Mouse (Mus musculus): ENCODE measurements around the gene Nlrp1b. TPM values are rescaled to one million over a fixed set of nuclear protein-coding genes. Genes with fewer than 3 reads are reported as not detected.

Gene Nlrp1b
- polyA plus RNA-seq (2015; fragmentation: Nextera tagmentation; extraction: Ambion mirVana), result 0.04 TPM in 2 replicates

GRCm38 (mm10) chr11:71230684-71231480 is at the start of gene Nlrp1b:
Gene Nlrp1b (minus strand): TSS chr11:71230733.
- no peak within 1 kb of the TSS for H3K9ac ChIP-seq (replicated peaks)
- H3K36me3 ChIP-seq (replicated peaks; ENCODE audit: insufficient read depth, low read length), result no peaks in the 10 kb centered on the region
- H3K27ac ChIP-seq (ENCODE audit: low read depth), result 0 out of 2 replicates have a peak within 1 kb of the TSS, but pooled peaks have one; percentile 22
- H3K27me3 ChIP-seq (ENCODE audit: insufficient read depth, low read length), result no peaks in the 10 kb centered on the region
- DNase-seq (no peak), ATAC-seq (peak; percentile 47; the same call in 1 of the 2 replicates)
- H3K9me3 ChIP-seq (ENCODE audit: low read length), result no peaks in the 10 kb centered on the region
- 50% methylated on average over 2 of the region's 2 CpGs for WGBS (ENCODE audit: insufficient replicate concordance)
- no peaks in the 10 kb centered on the region for H3K4me1 ChIP-seq (ENCODE audit: insufficient read depth)
- H3K4me2 ChIP-seq (ENCODE audit: low read depth, low read length), result no peak within 1 kb of the TSS
- H3K4me3 ChIP-seq (ENCODE audit: low read depth, low read length), result no peak within 1 kb of the TSS
- no peak for TF ChIP-seq CTCF (IDR thresholded peaks at IDR 0.05; ENCODE audit: low read depth)
- no peak for TF ChIP-seq EP300 (IDR thresholded peaks at IDR 0.05; ENCODE audit: low read depth)

GRCm38 (mm10) chr11:71261036-71261435 is 30.5 kb upstream of the Nlrp1b start:
- H3K27me3 ChIP-seq (ENCODE audit: insufficient read depth, low read length), result no peaks in the 10 kb centered on the region
- no peaks in the 10 kb centered on the region for H3K9me3 ChIP-seq (ENCODE audit: low read length)
- DNase-seq (no peak), ATAC-seq (no peak)
- no peak overlapping the region for H3K9ac ChIP-seq (replicated peaks)
- H3K4me2 ChIP-seq (ENCODE audit: low read depth, low read length), result no peak overlapping the region
- H3K4me3 ChIP-seq (ENCODE audit: low read depth, low read length), result no peak overlapping the region
- WGBS (ENCODE audit: insufficient replicate concordance), result 62% methylated on average over 3 of the region's 3 CpGs
- no peak overlapping the region for H3K27ac ChIP-seq (ENCODE audit: low read depth)
- no peaks in the 10 kb centered on the region for H3K36me3 ChIP-seq (replicated peaks; ENCODE audit: insufficient read depth, low read length)
- no peak for TF ChIP-seq EP300 (IDR thresholded peaks at IDR 0.05; ENCODE audit: low read depth)
- no peak for TF ChIP-seq CTCF (IDR thresholded peaks at IDR 0.05; ENCODE audit: low read depth)
- H3K4me1 ChIP-seq (ENCODE audit: insufficient read depth), result no peaks in the 10 kb centered on the region

GRCm38 (mm10) chr11:71251333-71251732 is 20.8 kb upstream of the Nlrp1b start:
- ATAC-seq (peak; percentile 83), DNase-seq (peak; percentile 65)
- Histone ChIP-seq H3K36me3 (replicated peaks; ENCODE audit: insufficient read depth, low read length) (no peaks in the 10 kb centered on the region), H3K9me3 (ENCODE audit: low read length) (no peaks in the 10 kb centered on the region), H3K4me1 (ENCODE audit: insufficient read depth) (peaks cover 4% of the 10 kb centered on the region; the same call in 1 of the 2 replicates), H3K4me2 (ENCODE audit: low read depth, low read length) (no peak overlapping the region), H3K4me3 (ENCODE audit: low read depth, low read length) (no peak overlapping the region), H3K27ac (ENCODE audit: low read depth) (peak overlapping the region; percentile 51; the same call in 1 of the 2 replicates), H3K27me3 (ENCODE audit: insufficient read depth, low read length) (no peaks in the 10 kb centered on the region), H3K9ac (replicated peaks) (no peak overlapping the region)
- no peak for TF ChIP-seq CTCF (IDR thresholded peaks at IDR 0.05; ENCODE audit: low read depth)
- peak; percentile 18; the same call in 1 of the 2 replicates for TF ChIP-seq EP300 (IDR thresholded peaks at IDR 0.05; ENCODE audit: low read depth)
- WGBS (ENCODE audit: insufficient replicate concordance), result 37% methylated on average over 5 of the region's 5 CpGs

- WGBS (ENCODE audit: insufficient replicate concordance), result 66% methylated on average over 2 of the region's 2 CpGs
- no peak overlapping the region for H3K9ac ChIP-seq (replicated peaks)
- no peak overlapping the region for H3K27ac ChIP-seq (ENCODE audit: low read depth)
- H3K9me3 ChIP-seq (ENCODE audit: low read length), result no peaks in the 10 kb centered on the region
- ATAC-seq, result no peak
- no peak overlapping the region for H3K4me3 ChIP-seq (ENCODE audit: low read depth, low read length)
- TF ChIP-seq CTCF (IDR thresholded peaks at IDR 0.05; ENCODE audit: low read depth) (peak; percentile 53), EP300 (IDR thresholded peaks at IDR 0.05; ENCODE audit: low read depth) (no peak)
- H3K27me3 ChIP-seq (ENCODE audit: insufficient read depth, low read length), result no peaks in the 10 kb centered on the region
- no peaks in the 10 kb centered on the region for H3K36me3 ChIP-seq (replicated peaks; ENCODE audit: insufficient read depth, low read length)
- no peak overlapping the region for H3K4me2 ChIP-seq (ENCODE audit: low read depth, low read length)
- no peaks in the 10 kb centered on the region for H3K4me1 ChIP-seq (ENCODE audit: insufficient read depth)
- DNase-seq, result no peak
Measured at GRCm38 (mm10) chr11:71224614-71225013, 5.9 kb downstream of the Nlrp1b start.

- no peaks in the 10 kb centered on the region for H3K27me3 ChIP-seq (ENCODE audit: insufficient read depth, low read length)
- H3K4me3 ChIP-seq (ENCODE audit: low read depth, low read length), result no peak overlapping the region
- no peaks in the 10 kb centered on the region for H3K9me3 ChIP-seq (ENCODE audit: low read length)
- DNase-seq (no peak), ATAC-seq (no peak)
- H3K4me1 ChIP-seq (ENCODE audit: insufficient read depth), result no peaks in the 10 kb centered on the region
- H3K4me2 ChIP-seq (ENCODE audit: low read depth, low read length), result no peak overlapping the region
- H3K9ac ChIP-seq (replicated peaks), result no peak overlapping the region
- WGBS (ENCODE audit: insufficient replicate concordance), result 45% methylated on average over 4 of the region's 4 CpGs
- H3K36me3 ChIP-seq (replicated peaks; ENCODE audit: insufficient read depth, low read length), result no peaks in the 10 kb centered on the region
- no peak overlapping the region for H3K27ac ChIP-seq (ENCODE audit: low read depth)
- TF ChIP-seq CTCF (IDR thresholded peaks at IDR 0.05; ENCODE audit: low read depth) (no peak), EP300 (IDR thresholded peaks at IDR 0.05; ENCODE audit: low read depth) (no peak)
Measured at GRCm38 (mm10) chr11:71202703-71203102, 27.8 kb downstream of the Nlrp1b start.

- H3K4me3 ChIP-seq (ENCODE audit: low read depth, low read length), result no peak overlapping the region
- no peak overlapping the region for H3K27ac ChIP-seq (ENCODE audit: low read depth)
- no peak overlapping the region for H3K9ac ChIP-seq (replicated peaks)
- 69% methylated on average over 2 of the region's 2 CpGs for WGBS (ENCODE audit: insufficient replicate concordance)
- TF ChIP-seq CTCF (IDR thresholded peaks at IDR 0.05; ENCODE audit: low read depth), result no peak
- no peak for TF ChIP-seq EP300 (IDR thresholded peaks at IDR 0.05; ENCODE audit: low read depth)
- no peaks in the 10 kb centered on the region for H3K9me3 ChIP-seq (ENCODE audit: low read length)
- no peaks in the 10 kb centered on the region for H3K27me3 ChIP-seq (ENCODE audit: insufficient read depth, low read length)
- no peaks in the 10 kb centered on the region for H3K4me1 ChIP-seq (ENCODE audit: insufficient read depth)
- no peak overlapping the region for H3K4me2 ChIP-seq (ENCODE audit: low read depth, low read length)
- no peak for DNase-seq
- no peaks in the 10 kb centered on the region for H3K36me3 ChIP-seq (replicated peaks; ENCODE audit: insufficient read depth, low read length)
- ATAC-seq, result no peak
Measured at GRCm38 (mm10) chr11:71199349-71199748, 31.2 kb downstream of the Nlrp1b start.

All from liver, postnatal 0 days (tissue).